Mouse (Mus musculus) spleen, adult 2 months (tissue): ENCODE measurements around the gene Dnaja1. TPM values are rescaled to one million over a fixed set of nuclear protein-coding genes. Genes with fewer than 3 reads are reported as not detected.

Source experiments
- DNase-seq, 2 experiments: peaks; one replicate each; pipeline versions ENCODE4 v3.0.0 to v3.0.0-alpha.2; 2012 to 2021; ENCODE audit warnings: low spot score in 2 of 2, low read depth in 1 of 2
- H3K27ac ChIP-seq: fragments of 200-500 bp; 2 replicates; pipeline ENCODE4 v1.5.1; 2012; ENCODE audit warnings: low read length, inconsistent platforms; ENCODE audit not compliant: insufficient read depth
- H3K27me3 ChIP-seq: fragments of 200-500 bp; 2 replicates; pipeline ENCODE4 v1.6.1; 2012; ENCODE audit warnings: mild to moderate bottlenecking, moderate library complexity, low read length, inconsistent platforms; ENCODE audit not compliant: control insufficient read depth, insufficient read depth
- H3K36me3 ChIP-seq: fragments of 200-500 bp; 2 replicates; pipeline ENCODE4 v1.6.1; 2012; ENCODE audit warnings: mild to moderate bottlenecking, low read length, inconsistent platforms; ENCODE audit not compliant: control insufficient read depth, insufficient read depth
- H3K4me1 ChIP-seq: fragments of 200-500 bp; 2 replicates; pipeline ENCODE4 v1.6.1; 2011; ENCODE audit warnings: inconsistent platforms; ENCODE audit not compliant: control insufficient read depth, insufficient read depth, insufficient read length
- H3K4me3 ChIP-seq: fragments of 200-500 bp; 2 replicates; pipeline ENCODE4 v1.5.1; 2011; ENCODE audit warnings: mild to moderate bottlenecking, inconsistent platforms; ENCODE audit not compliant: insufficient read depth, insufficient read length; ENCODE audit errors: extremely low read depth
- CTCF ChIP-seq: fragments of 200-500 bp; IDR thresholded peaks from 2 replicates; pipeline ENCODE4 v1.5.1; 2011; ENCODE audit warnings: mild to moderate bottlenecking, inconsistent platforms; ENCODE audit not compliant: insufficient read depth, insufficient read length, insufficient replicate concordance; ENCODE audit errors: extremely low read depth
- POLR2A ChIP-seq: fragments of 200-500 bp; IDR thresholded peaks from 2 replicates; pipeline ENCODE4 v1.6.1; 2011; ENCODE audit warnings: low read depth, low read length, inconsistent platforms
- WGBS: fragments of 180-500 bp; shearing (Covaris S2); methylation state at CpG from one replicate; pipeline ENCODE4 v1.1.7; 2018; 5-methylcytosine and 5-hydroxymethylcytosine counted together
- polyA plus RNA-seq: library from polyadenylated mRNA; depleted of rRNA; stranded (reverse); fragments of >200 nt; gene quantifications from 2 replicates; pipeline ENCODE4 v1.2.3, GENCODE M21; 2012

Dnaja1 gene
- polyA plus RNA-seq, 1 experiment: 4.1 TPM

- WGBS: 37% methylated on average over 2 of the region's 2 CpGs
- H3K27me3 ChIP-seq: no peaks in the 10 kb centered on the region
- H3K4me3 ChIP-seq: no peak overlapping the region
- H3K4me1 ChIP-seq: peaks cover 13% of the 10 kb centered on the region; the same call in 1 of the 2 replicates
- no peaks in the 10 kb centered on the region for H3K36me3 ChIP-seq
- TF ChIP-seq POLR2A (no peak), CTCF (no peak)
- no peak for DNase-seq
- no peak overlapping the region for H3K27ac ChIP-seq
Measured at GRCm38 (mm10) chr4:40777116-40777515, 55.2 kb downstream of the Dnaja1 start.

- WGBS: 66% methylated on average over 6 of the region's 6 CpGs
- no peak for DNase-seq
- Histone ChIP-seq H3K4me3 (no peak overlapping the region), H3K4me1 (peaks cover 19% of the 10 kb centered on the region; the same call in 1 of the 2 replicates), H3K27me3 (no peaks in the 10 kb centered on the region), H3K36me3 (no peaks in the 10 kb centered on the region), H3K27ac (no peak overlapping the region)
- no peak for TF ChIP-seq CTCF
- TF ChIP-seq POLR2A: no peak
Measured at GRCm38 (mm10) chr4:40778656-40779055, 56.7 kb downstream of the Dnaja1 start.

GRCm38 (mm10) chr4:40781143-40781542 lies 59.2 kb downstream of the Dnaja1 start:
- H3K4me1 ChIP-seq: peaks cover 19% of the 10 kb centered on the region; the same call in 1 of the 2 replicates
- peak overlapping the region; percentile 90 for H3K27ac ChIP-seq
- H3K4me3 ChIP-seq: no peak overlapping the region
- no peaks in the 10 kb centered on the region for H3K36me3 ChIP-seq
- WGBS: under 1% methylated on average over 3 of the region's 3 CpGs
- no peaks in the 10 kb centered on the region for H3K27me3 ChIP-seq
- peak; percentile 60 to 79 for DNase-seq
- TF ChIP-seq POLR2A (no peak), CTCF (no peak)

GRCm38 (mm10) chr4:40781797-40782495 lies 60.0 kb downstream of the Dnaja1 start:
- TF ChIP-seq POLR2A (no peak), CTCF (no peak)
- H3K36me3 ChIP-seq: no peaks in the 10 kb centered on the region

GRCm38 (mm10) chr4:40783049-40783448 lies 61.1 kb downstream of the Dnaja1 start:
- WGBS: 88% methylated on average over 4 of the region's 4 CpGs
- no peak for TF ChIP-seq CTCF
- TF ChIP-seq POLR2A: no peak
- Histone ChIP-seq H3K4me3 (no peak overlapping the region), H3K4me1 (peaks cover 16% of the 10 kb centered on the region; the same call in 1 of the 2 replicates), H3K27ac (no peak overlapping the region), H3K36me3 (no peaks in the 10 kb centered on the region), H3K27me3 (no peaks in the 10 kb centered on the region)
- no peak for DNase-seq

More at GRCm38 (mm10) chr4:40781797-40782495, 60.0 kb downstream of the Dnaja1 start:
- 8% methylated on average over 8 of the region's 8 CpGs for WGBS
- Histone ChIP-seq H3K4me1 (peaks cover 18% of the 10 kb centered on the region; the same call in 1 of the 2 replicates), H3K4me3 (no peak overlapping the region), H3K27me3 (no peaks in the 10 kb centered on the region), H3K27ac (peak overlapping the region; percentile 90)
- DNase-seq: peak in 1 of 2 experiments; percentile 79

- no peak overlapping the region for H3K27ac ChIP-seq
- no peak overlapping the region for H3K4me3 ChIP-seq
- peaks cover 16% of the 10 kb centered on the region; the same call in 1 of the 2 replicates for H3K4me1 ChIP-seq
- H3K27me3 ChIP-seq: no peaks in the 10 kb centered on the region
- 59% methylated on average over 10 of the region's 10 CpGs for WGBS
- no peaks in the 10 kb centered on the region for H3K36me3 ChIP-seq
- TF ChIP-seq CTCF (no peak), POLR2A (no peak)
- no peak for DNase-seq
Measured at GRCm38 (mm10) chr4:40784556-40785169, 62.7 kb downstream of the Dnaja1 start.
